Mouse (Mus musculus): Measurements from ENCODE around the gene Npm3. TPM values are rescaled to one million over a fixed set of nuclear protein-coding genes. Genes with fewer than 3 reads are reported as not detected.

Npm3 gene
- polyA plus RNA-seq, 1 experiment from 2014 or later = 16.0 TPM

- no peak for ATAC-seq (ENCODE audit: insufficient read depth, low FRiP score, low read depth)
- 66% methylated on average over 10 of the region's 10 CpGs for whole genome bisulfite sequencing
- no peak overlapping the region for H3K9ac ChIP-seq
- peaks cover 7% of the 10 kb centered on the region; the same call in 1 of the 2 replicates for H3K27me3 ChIP-seq (replicated peaks)
- no peaks in the 10 kb centered on the region for H3K36me3 ChIP-seq
- no peak overlapping the region for H3K4me3 ChIP-seq (replicated peaks)
- no peaks in the 10 kb centered on the region for H3K4me1 ChIP-seq
- H3K9me3 ChIP-seq = no peaks in the 10 kb centered on the region
- H3K4me2 ChIP-seq = no peak overlapping the region
- no peak overlapping the region for H3K27ac ChIP-seq
These were observed 22.2 kb downstream of the Npm3 start for GRCm38 (mm10) chr19:45727231-45727630.

GRCm38 (mm10) chr19:45725677-45726277, 23.6 kb downstream of the Npm3 start:
- WGBS = 26% methylated on average over 14 of the region's 14 CpGs
- no peaks in the 10 kb centered on the region for H3K9me3 ChIP-seq
- no peak overlapping the region for H3K27ac ChIP-seq
- H3K36me3 ChIP-seq = no peaks in the 10 kb centered on the region
- H3K27me3 ChIP-seq (replicated peaks) = peaks cover 6% of the 10 kb centered on the region; the same call in 1 of the 2 replicates
- no peaks in the 10 kb centered on the region for H3K4me1 ChIP-seq
- ATAC-seq (ENCODE audit: insufficient read depth, low FRiP score, low read depth) = no peak
- no peak overlapping the region for H3K4me2 ChIP-seq
- no peak overlapping the region for H3K4me3 ChIP-seq (replicated peaks)
- H3K9ac ChIP-seq = no peak overlapping the region

- H3K4me1 ChIP-seq = no peaks in the 10 kb centered on the region
- H3K27me3 ChIP-seq (replicated peaks) = no peaks in the 10 kb centered on the region
- H3K27ac ChIP-seq = no peak overlapping the region
- no peak for ATAC-seq (ENCODE audit: insufficient read depth, low FRiP score, low read depth)
- no peak overlapping the region for H3K9ac ChIP-seq
- H3K4me2 ChIP-seq = no peak overlapping the region
- H3K4me3 ChIP-seq (replicated peaks) = no peak overlapping the region
- no peaks in the 10 kb centered on the region for H3K9me3 ChIP-seq
- WGBS = 72% methylated on average over 5 of the region's 5 CpGs
- H3K36me3 ChIP-seq = no peaks in the 10 kb centered on the region
These were observed 27.2 kb downstream of the Npm3 start for GRCm38 (mm10) chr19:45722188-45722587.

GRCm38 (mm10) chr19:45718286-45718685, 31.1 kb downstream of the Npm3 start:
- no peaks in the 10 kb centered on the region for H3K36me3 ChIP-seq
- H3K9me3 ChIP-seq = no peaks in the 10 kb centered on the region
- no peak overlapping the region for H3K27ac ChIP-seq
- ATAC-seq (ENCODE audit: insufficient read depth, low FRiP score, low read depth) = no peak
- H3K4me3 ChIP-seq (replicated peaks) = no peak overlapping the region
- H3K27me3 ChIP-seq (replicated peaks) = no peaks in the 10 kb centered on the region
- H3K4me1 ChIP-seq = no peaks in the 10 kb centered on the region
- no peak overlapping the region for H3K9ac ChIP-seq
- H3K4me2 ChIP-seq = peak overlapping the region; percentile 37; the same call in 1 of the 2 replicates
- WGBS = 63% methylated on average over 3 of the region's 3 CpGs

- Histone ChIP-seq H3K9ac (no peak overlapping the region), H3K27me3 (replicated peaks) (no peaks in the 10 kb centered on the region), H3K4me1 (no peaks in the 10 kb centered on the region), H3K27ac (no peak overlapping the region), H3K4me3 (replicated peaks) (no peak overlapping the region), H3K4me2 (peak overlapping the region; percentile 37), H3K36me3 (no peaks in the 10 kb centered on the region), H3K9me3 (no peaks in the 10 kb centered on the region)
- 15% methylated on average over 14 of the region's 16 CpGs for WGBS
- peak; percentile 47; the same call in 1 of the 2 replicates for ATAC-seq (ENCODE audit: insufficient read depth, low FRiP score, low read depth)
These were observed 31.7 kb downstream of the Npm3 start for GRCm38 (mm10) chr19:45717493-45718220.

GRCm38 (mm10) chr19:45708704-45709103, 40.7 kb downstream of the Npm3 start:
- ATAC-seq (ENCODE audit: insufficient read depth, low FRiP score, low read depth) = no peak
- H3K4me1 ChIP-seq = no peaks in the 10 kb centered on the region
- H3K27ac ChIP-seq = no peak overlapping the region
- 0 out of 2 replicates have a peak, but pooled peaks cover 3% of the 10 kb centered on the region for H3K27me3 ChIP-seq (replicated peaks)
- no peaks in the 10 kb centered on the region for H3K9me3 ChIP-seq
- no peak overlapping the region for H3K4me3 ChIP-seq (replicated peaks)
- H3K9ac ChIP-seq = no peak overlapping the region
- WGBS = 77% methylated on average over 3 of the region's 3 CpGs
- H3K4me2 ChIP-seq = no peak overlapping the region
- no peaks in the 10 kb centered on the region for H3K36me3 ChIP-seq

Other genes starting within 250 kb of the Npm3 start
- 12.5 and 12.8 TPM in 2 replicates for gene Poll, start 189.1 kb downstream of the Npm3 start, polyA plus RNA-seq (2015; fragmentation: Nextera tagmentation; extraction: Ambion mirVana)
- gene Gm17018, start 189.0 kb downstream of the Npm3 start, polyA plus RNA-seq (2015; fragmentation: Nextera tagmentation; extraction: Ambion mirVana) = 37.5 and 43.2 TPM in 2 replicates
- 3.7 and 4.4 TPM in 2 replicates for gene Fbxw4, start 89.3 kb downstream of the Npm3 start, polyA plus RNA-seq (2015; fragmentation: Nextera tagmentation; extraction: Ambion mirVana)
- gene Fgf8, start 6.7 kb downstream of the Npm3 start, polyA plus RNA-seq (2015; fragmentation: Nextera tagmentation; extraction: Ambion mirVana) = 0.17 TPM in 1 of 2 replicates, not detected in the other
- gene Mgea5, start 34.2 kb upstream of the Npm3 start, polyA plus RNA-seq (2015; fragmentation: Nextera tagmentation; extraction: Ambion mirVana) = 42.2 and 47.2 TPM in 2 replicates
- gene Kcnip2, start 66.5 kb upstream of the Npm3 start, polyA plus RNA-seq (2015; fragmentation: Nextera tagmentation; extraction: Ambion mirVana) = 1.6 and 2.8 TPM in 2 replicates
- gene Armh3, start 248.9 kb upstream of the Npm3 start, polyA plus RNA-seq (2015; fragmentation: Nextera tagmentation; extraction: Ambion mirVana) = 13.1 and 17.3 TPM in 2 replicates